Mouse (Mus musculus) gastrocnemius, adult 18-20 months (tissue): ENCODE results near the gene Tgfbr3. TPM values are rescaled to one million over a fixed set of nuclear protein-coding genes. Genes with fewer than 3 reads are reported as not detected.

ENCODE experiments used
- DNase-seq: peaks from one replicate; pipeline ENCODE4 v3.0.0; 2021; ENCODE audit warnings: low spot score
- total RNA-seq, 2 experiments: library from RNA; stranded (reverse); gene quantifications; 2 replicates each; pipeline ENCODE4 v1.2.3; 2021

Gene Tgfbr3
- total RNA-seq, 2 experiments from 2014 or later = 14.5 to 15.8 TPM

GRCm38 (mm10) chr5:107213373-107214132 lies 75.9 kb downstream of the Tgfbr3 start:
- DNase-seq = no peak

GRCm38 (mm10) chr5:107211830-107212370 lies 77.5 kb downstream of the Tgfbr3 start:
- DNase-seq = no peak

- no peak for DNase-seq
These were observed 79.4 kb downstream of the Tgfbr3 start for GRCm38 (mm10) chr5:107210040-107210439.

- DNase-seq = no peak
These were observed 81.5 kb downstream of the Tgfbr3 start for GRCm38 (mm10) chr5:107207911-107208310.

- DNase-seq = no peak
These were observed 85.1 kb downstream of the Tgfbr3 start for GRCm38 (mm10) chr5:107204306-107204705.

- peak; percentile 31 for DNase-seq
These were observed 86.4 kb downstream of the Tgfbr3 start for GRCm38 (mm10) chr5:107202801-107203559.

GRCm38 (mm10) chr5:107201509-107202182 lies 87.8 kb downstream of the Tgfbr3 start:
- no peak for DNase-seq

- DNase-seq = peak; percentile 51
These were observed 88.5 kb downstream of the Tgfbr3 start for GRCm38 (mm10) chr5:107200853-107201341.

- DNase-seq = no peak
These were observed 89.2 kb downstream of the Tgfbr3 start for GRCm38 (mm10) chr5:107200221-107200635.

GRCm38 (mm10) chr5:107195751-107196395 lies 93.6 kb downstream of the Tgfbr3 start:
- no peak for DNase-seq

- DNase-seq = no peak
These were observed 96.3 kb downstream of the Tgfbr3 start for GRCm38 (mm10) chr5:107193160-107193559.

GRCm38 (mm10) chr5:107192372-107192771 lies 97.1 kb downstream of the Tgfbr3 start:
- DNase-seq = no peak

GRCm38 (mm10) chr5:107188551-107188950 lies 100.9 kb downstream of the Tgfbr3 start:
- DNase-seq = no peak

GRCm38 (mm10) chr5:107186206-107186605 lies 103.2 kb downstream of the Tgfbr3 start:
- DNase-seq = no peak

- DNase-seq = peak; percentile 45
These were observed 105.1 kb downstream of the Tgfbr3 start for GRCm38 (mm10) chr5:107184158-107184883.

- no peak for DNase-seq
These were observed 105.9 kb downstream of the Tgfbr3 start for GRCm38 (mm10) chr5:107183537-107183936.

GRCm38 (mm10) chr5:107182721-107183120 lies 106.7 kb downstream of the Tgfbr3 start:
- no peak for DNase-seq

- no peak for DNase-seq
These were observed 107.6 kb downstream of the Tgfbr3 start for GRCm38 (mm10) chr5:107181820-107182219.

GRCm38 (mm10) chr5:107179194-107179593 lies 110.2 kb downstream of the Tgfbr3 start:
- DNase-seq = no peak

- DNase-seq = no peak
These were observed 111.6 kb downstream of the Tgfbr3 start for GRCm38 (mm10) chr5:107177791-107178190.
